ENCODE assay signal across 9 mouse cellular contexts in genomic region chr17:36113979-36114593, GRCm38 (mm10). TPM values are rescaled to one million over a fixed set of nuclear protein-coding genes. Genes with fewer than 3 reads are reported as not detected.
DNase-seq lines count a peak whose midpoint lies in the region; ATAC-seq and TF ChIP-seq lines count a peak whose summit lies in the region.
"Not testable (repeated sequence)": the region's sequence is repeated elsewhere in the genome, so short reads cannot be mapped to it uniquely, and the experiment has no call there.
"Had no signal": no experiment of that assay in that cellular context is flagged by ENCODE, and none has a peak within 500 bp of the region (broad histone marks: within the 10 kb centered on the region; RNA-seq: fewer than 3 reads in every experiment).

No protein-coding gene starts in this region.

- not testable (repeated sequence) for H3K27me3 ChIP-seq in CH12.LX (replicated peaks); embryonic facial prominence, embryonic 11.5 days (ENCODE audit: control insufficient read depth, insufficient read depth, low read length)

- intact Hi-C loops in heart, postnatal 10 days (cut with DNase I): loop anchor here (5.0 kb wide), 2 partner anchors 117 to 177 kb away; no protein-coding TSS in a partner anchor

- H3K4me2 ChIP-seq in CH12.LX (ENCODE audit: insufficient read depth, low read depth, poor library complexity, severe bottlenecking); embryonic facial prominence, embryonic 11.5 days (ENCODE audit: low read depth, low read length): not testable (repeated sequence)

- H3K4me3 ChIP-seq in CH12.LX (replicated peaks in 1 of 3; ENCODE audit: low read depth in 2 of 3, low read length in 2 of 3, poor library complexity in 1 of 3); bone marrow macrophage, adult 2 months (ENCODE audit: insufficient read depth, low read length); embryonic facial prominence, embryonic 11.5 days (ENCODE audit: low read depth, low read length); lung, adult 2 months (replicated peaks; ENCODE audit: extremely low read depth, low read depth, low read length): not testable (repeated sequence)

- TF ChIP-seq RAD21 in CH12.LX (IDR thresholded peaks at IDR 0.05; ENCODE audit: low read depth, low read length): peak; percentile 16

- H3K27ac ChIP-seq in CH12.LX (ENCODE audit: insufficient read depth, low read depth); bone marrow macrophage, adult 2 months (ENCODE audit: insufficient read depth, low read depth, low read length); embryonic facial prominence, embryonic 11.5 days (replicated peaks; ENCODE audit: low read depth, low read length): not testable (repeated sequence)

- DNase-seq in CH12.LX (ENCODE audit: extremely low read depth): peak; percentile 59
- peak; percentile 66 for DNase-seq in embryonic facial prominence, embryonic 11.5 days (ENCODE audit: low spot score)
- peak; percentile 25 to 49 for DNase-seq in heart, postnatal 10 days
- DNase-seq in kidney, postnatal 14 days: peak; percentile 41
- DNase-seq in lung, adult 2 months: peak; percentile 27
- peak; percentile 51 for DNase-seq in neural tube, embryonic 10.5 days (ENCODE audit: extremely low spot score, low spot score)
- DNase-seq in testis, postnatal 10 days (ENCODE audit: low spot score): peak; percentile 51

- not testable (repeated sequence) for H3K9me3 ChIP-seq in CH12.LX (replicated peaks; ENCODE audit: low read length); embryonic facial prominence, embryonic 11.5 days (replicated peaks; ENCODE audit: control insufficient read depth, low read length)

- WGBS in embryonic facial prominence, embryonic 11.5 days: 17% methylated on average over 6 of the region's 6 CpGs
- 24% methylated on average over 6 of the region's 6 CpGs for WGBS in lung, adult 2 months

- not testable (repeated sequence) for H3K79me2 ChIP-seq in CH12.LX (replicated peaks; ENCODE audit: control insufficient read depth, extremely low read depth, insufficient read depth, poor library complexity, severe bottlenecking)

- peak in 1 of 2 experiments; percentile 40; a peak in 2 of 4 replicates for TF ChIP-seq CTCF in CH12.LX (conservative IDR thresholded peaks at IDR 0.05 in 1 of 2, IDR thresholded peaks at IDR 0.05 in 1 of 2; ENCODE audit: low read depth in 2 of 2, low read length in 2 of 2)
- TF ChIP-seq CTCF in bone marrow macrophage, adult 2 months (IDR thresholded peaks at IDR 0.05; ENCODE audit: low read depth, low read length): peak; percentile 37; the same call in 1 of the 2 replicates
- peak; percentile 45 for TF ChIP-seq CTCF in lung, adult 2 months (IDR thresholded peaks at IDR 0.05; ENCODE audit: insufficient read depth, low read length)

- dilution Hi-C loops in CH12.LX (cut with MboI; ENCODE audit: extremely low pct_ligation_motif_present, extremely low pct_unique_long_range_greater_than_20kb, low sequenced_read_pairs): not testable (repeated sequence)

- TF ChIP-seq EP300 in CH12.LX (IDR thresholded peaks at IDR 0.05; ENCODE audit: low read length): not testable (repeated sequence)

- in situ Hi-C loops in CH12.LX (cut with MboI; ENCODE audit: low pct_ligation_motif_present, low pct_unique_long_range_greater_than_20kb, low sequenced_read_pairs): loop anchor here (10.0 kb wide), 1 partner anchor 79 kb away; the partner anchor contains the start of gene H2-T23

- ATAC-seq in embryonic facial prominence, embryonic 11.5 days (replicated peaks; ENCODE audit: insufficient number of reproducible peaks, low FRiP score, low TSS enrichment, low read depth): not testable (repeated sequence)

- not testable (repeated sequence) for TF ChIP-seq POLR2A in CH12.LX (IDR thresholded peaks at IDR 0.05; ENCODE audit: low read depth, low read length); bone marrow macrophage, adult 2 months (IDR thresholded peaks at IDR 0.05; ENCODE audit: borderline replicate concordance, low read depth, low read length); lung, adult 2 months (IDR thresholded peaks at IDR 0.05; ENCODE audit: borderline replicate concordance, extremely low read depth, low read depth, low read length)

- H3K9ac ChIP-seq in CH12.LX (ENCODE audit: insufficient read depth, low read depth); embryonic facial prominence, embryonic 11.5 days (replicated peaks; ENCODE audit: low read length): not testable (repeated sequence)

- H3K36me3 ChIP-seq in CH12.LX (replicated peaks in 1 of 2; ENCODE audit: control insufficient read depth in 1 of 2, insufficient read depth in 1 of 2, low read length in 1 of 2); embryonic facial prominence, embryonic 11.5 days (replicated peaks; ENCODE audit: control insufficient read depth, insufficient read depth, low read depth, low read length): not testable (repeated sequence)

- not testable (repeated sequence) for H3K4me1 ChIP-seq in CH12.LX (ENCODE audit: control insufficient read depth in 1 of 2, insufficient read depth in 2 of 2); bone marrow macrophage, adult 2 months (ENCODE audit: control insufficient read depth, insufficient read depth, low read length); embryonic facial prominence, embryonic 11.5 days (ENCODE audit: control insufficient read depth, insufficient read depth, low read length); lung, adult 2 months (ENCODE audit: control insufficient read depth, insufficient read depth, low read length)

TF ChIP-seq in CH12.LX, 34 proteins besides CTCF, POLR2A, EP300 and RAD21:
- TF ChIP-seq SMC3 (IDR thresholded peaks at IDR 0.05; ENCODE audit: low read depth, low read length): peak; percentile 41

RNA-seq across cellular contexts. Expression of gene Gm19684, which starts 7.4 kb away (rescaled TPM):
- total RNA-seq in CH12.LX (2012; rRNA removed): 0.34 and 0.55 TPM in 2 replicates
- 0.35 TPM in 1 of 2 replicates, not detected in the other for total RNA-seq in CH12.LX (2014; rRNA removed)
- 0.87 and 0.93 TPM in 2 replicates for polyA plus RNA-seq in CH12.LX (2012; ENCODE audit: insufficient read length, low read depth)
- 1.1 and 1.8 TPM in 2 replicates for polyA plus RNA-seq in bone marrow macrophage, adult 2 months (2012; ENCODE audit: insufficient read depth, insufficient read length, missing spikeins)
- not detected in 2 replicates for polyA plus RNA-seq in embryonic facial prominence, embryonic 11.5 days (2014; fragmentation: Nextera tagmentation; extraction: Ambion mirVana)
- total RNA-seq in heart, postnatal 10 days (2021): under 1 TPM in 1 of 2 experiments, not detected in 1; 0.26 TPM
- 0.22 and 0.29 TPM in 2 replicates for polyA plus RNA-seq in lung, adult 2 months (2012; rRNA removed)
- total RNA-seq: left cerebral cortex, postnatal 14 days had no signal

RNA-seq across cellular contexts. Expression of gene Gm7030, which starts 15.1 kb away (rescaled TPM):
- total RNA-seq in CH12.LX (2012; rRNA removed) (not detected in 2 replicates), CH12.LX (2014; rRNA removed) (not detected in 2 replicates)
- not detected in 2 replicates for polyA plus RNA-seq in CH12.LX (2012; ENCODE audit: insufficient read length, low read depth)
- polyA plus RNA-seq in bone marrow macrophage, adult 2 months (2012; ENCODE audit: insufficient read depth, insufficient read length, missing spikeins): not detected in 2 replicates
- polyA plus RNA-seq in embryonic facial prominence, embryonic 11.5 days (2014; fragmentation: Nextera tagmentation; extraction: Ambion mirVana): not detected in 2 replicates
- not detected for total RNA-seq in heart, postnatal 10 days (2021)
- not detected in 2 replicates for polyA plus RNA-seq in lung, adult 2 months (2012; rRNA removed)
- total RNA-seq: left cerebral cortex, postnatal 14 days had no signal

RNA-seq across cellular contexts. Expression of gene Gm8909, which starts 54.3 kb away (rescaled TPM):
- total RNA-seq in CH12.LX (2012; rRNA removed) (0.25 and 0.38 TPM in 2 replicates), CH12.LX (2014; rRNA removed) (not detected in 2 replicates)
- polyA plus RNA-seq in CH12.LX (2012; ENCODE audit: insufficient read length, low read depth): 16.5 and 35.5 TPM in 2 replicates
- 3.6 TPM in 1 of 2 replicates, not detected in the other for polyA plus RNA-seq in bone marrow macrophage, adult 2 months (2012; ENCODE audit: insufficient read depth, insufficient read length, missing spikeins)
- polyA plus RNA-seq in embryonic facial prominence, embryonic 11.5 days (2014; fragmentation: Nextera tagmentation; extraction: Ambion mirVana): not detected in 2 replicates
- under 1 TPM in 1 of 2 experiments, not detected in 1; 0.24 TPM for total RNA-seq in heart, postnatal 10 days (2021)
- polyA plus RNA-seq in lung, adult 2 months (2012; rRNA removed): 0.62 and 1.2 TPM in 2 replicates
- total RNA-seq: left cerebral cortex, postnatal 14 days had no signal

RNA-seq across cellular contexts. Expression of gene Gm11127, which starts 55.9 kb away (rescaled TPM):
- total RNA-seq in CH12.LX (2012; rRNA removed) (23.8 and 25.1 TPM in 2 replicates), CH12.LX (2014; rRNA removed) (1.2 and 2.0 TPM in 2 replicates)
- 0.27 and 0.37 TPM in 2 replicates for polyA plus RNA-seq in CH12.LX (2012; ENCODE audit: insufficient read length, low read depth)
- polyA plus RNA-seq in bone marrow macrophage, adult 2 months (2012; ENCODE audit: insufficient read depth, insufficient read length, missing spikeins): not detected in 2 replicates
- 0.20 TPM in 1 of 2 replicates, not detected in the other for polyA plus RNA-seq in embryonic facial prominence, embryonic 11.5 days (2014; fragmentation: Nextera tagmentation; extraction: Ambion mirVana)
- 1 to 10 TPM; 2.1 to 2.4 TPM for total RNA-seq in heart, postnatal 10 days (2021)
- not detected in 2 replicates for polyA plus RNA-seq in lung, adult 2 months (2012; rRNA removed)
